In the genomic region with DNA sequence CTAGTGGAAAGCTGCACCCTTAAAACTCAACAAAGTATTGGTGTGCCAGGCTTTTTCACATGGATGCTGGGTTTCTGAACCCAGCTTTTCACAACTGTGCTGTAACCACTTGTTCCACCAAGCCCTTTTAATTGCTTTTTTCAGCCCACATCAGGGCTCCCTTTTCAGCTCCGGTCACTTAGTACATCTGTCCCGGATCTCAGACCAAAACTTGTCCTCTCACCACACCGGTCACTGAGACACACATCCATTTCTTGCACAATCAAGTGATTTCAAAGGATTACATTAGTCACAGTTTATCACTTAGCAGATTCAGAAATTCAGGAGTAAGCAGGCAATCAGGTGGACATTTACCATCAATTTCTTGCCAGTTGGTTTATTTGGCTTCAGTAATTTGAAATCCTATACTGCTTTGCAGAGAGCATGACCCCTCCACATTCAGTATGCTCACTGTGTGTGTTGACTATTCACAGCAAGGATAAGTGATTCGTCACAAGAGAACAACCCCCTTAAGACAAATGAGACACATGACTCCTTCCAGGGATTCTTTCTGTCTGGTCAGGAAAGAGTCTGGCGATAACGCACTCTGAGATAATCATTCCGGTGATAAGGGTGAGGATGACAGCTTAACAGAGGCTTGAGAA, we compare ENCODE assay signal across 13 mouse cellular contexts.
"Had no signal": no experiment of that assay in that cellular context is flagged by ENCODE, and none has a peak within 500 bp of the region (broad histone marks: within the 10 kb centered on the region; RNA-seq: fewer than 3 reads in every experiment).

No protein-coding gene starts in this region.

- H3K27me3 ChIP-seq: limb, embryonic 15.5 days; liver, embryonic 12.5 days had no signal

- H3K27ac ChIP-seq: kidney, postnatal 0 days; limb, embryonic 15.5 days; liver, embryonic 12.5 days had no signal

- DNase-seq: kidney, adult 11 months; kidney, adult 9 months; kidney, postnatal 36 days; layer of hippocampus, adult 9-11 months; layer of hippocampus, postnatal 36 days; lung, embryonic 14.5 days; lung, postnatal 10 days; lung, postnatal 4 days; midbrain, embryonic 14.5 days; thymus, postnatal 36 days had no signal

- H3K9me3 ChIP-seq: limb, embryonic 15.5 days; liver, embryonic 12.5 days had no signal

- H3K36me3 ChIP-seq: limb, embryonic 15.5 days; liver, embryonic 12.5 days had no signal

- H3K4me1 ChIP-seq: limb, embryonic 15.5 days; liver, embryonic 12.5 days had no signal

- H3K9ac ChIP-seq: limb, embryonic 15.5 days; liver, embryonic 12.5 days; lung, embryonic 14.5 days had no signal

- H3K4me3 ChIP-seq: limb, embryonic 15.5 days; liver, embryonic 12.5 days had no signal

- ATAC-seq: liver, embryonic 12.5 days had no signal

- H3K4me2 ChIP-seq: limb, embryonic 15.5 days; liver, embryonic 12.5 days; lung, embryonic 14.5 days had no signal
